Mouse (Mus musculus) kidney, postnatal 0 days (tissue): ENCODE results near the gene Gprc5c. TPM values are rescaled to one million over a fixed set of nuclear protein-coding genes. Genes with fewer than 3 reads are reported as not detected.
"Not testable (repeated sequence)": the region's sequence is repeated elsewhere in the genome, so short reads cannot be mapped to it uniquely, and the experiment has no call there.

Source experiments
- ATAC-seq: fragments of 200-750 bp; cut with Nextera tagmentation; replicated peaks from 2 replicates; pipeline ENCODE4 v1.8.0; 2017; ENCODE audit warnings: low read depth, moderate number of reproducible peaks, moderate TSS enrichment, moderate library complexity; ENCODE audit not compliant: low FRiP score
- DNase-seq: peaks from one replicate; pipeline ENCODE4 v3.0.0-alpha.2; 2016; ENCODE audit warnings: low spot score
- H3K27ac ChIP-seq: fragments of 300-500 bp; sonication (generic); 2 replicates; pipeline ENCODE4 v1.5.1; 2014; ENCODE audit warnings: mild to moderate bottlenecking
- H3K27me3 ChIP-seq: fragments of 300-500 bp; sonication (generic); 2 replicates; pipeline ENCODE4 v1.6.1; 2014; ENCODE audit warnings: low read length, mixed read lengths; ENCODE audit not compliant: insufficient read depth
- H3K36me3 ChIP-seq: fragments of 300-500 bp; sonication (generic); 2 replicates; pipeline ENCODE4 v1.6.1; 2014; ENCODE audit warnings: low read length, mixed read lengths; ENCODE audit not compliant: insufficient read depth
- H3K4me1 ChIP-seq: fragments of 300-500 bp; sonication (generic); replicated peaks from 2 replicates; pipeline ENCODE4 v1.6.1; 2014; ENCODE audit warnings: antibody characterized with exemption, low read length, mixed read lengths; ENCODE audit not compliant: insufficient read depth
- H3K4me2 ChIP-seq: fragments of 300-500 bp; sonication (generic); 2 replicates; pipeline ENCODE4 v1.6.1; 2014; ENCODE audit warnings: mild to moderate bottlenecking, low read length, moderate library complexity, mixed read lengths
- H3K4me3 ChIP-seq: fragments of 300-500 bp; sonication (generic); replicated peaks from 2 replicates; pipeline ENCODE4 v1.5.1; 2014; ENCODE audit warnings: low read depth, low read length
- H3K9ac ChIP-seq: fragments of 300-500 bp; sonication (generic); 2 replicates; pipeline ENCODE4 v1.6.1; 2014; ENCODE audit warnings: low read depth, low read length
- H3K9me3 ChIP-seq: fragments of 300-500 bp; sonication (generic); replicated peaks from 2 replicates; pipeline ENCODE4 v1.6.1; 2016; ENCODE audit warnings: low read length, inconsistent platforms, mixed read lengths
- CTCF ChIP-seq: IDR thresholded peaks from 2 replicates; pipeline ENCODE4 v1.5.1; 2016; ENCODE audit warnings: antibody characterized with exemption, low read depth, mild to moderate bottlenecking, moderate library complexity
- WGBS: fragments of 180-500 bp; shearing (Covaris S2); extraction: QIAGEN DNeasy Blood & Tissue Kit; methylation state at CpG from one replicate; pipeline ENCODE4 v1.1.7; 2014; 5-methylcytosine and 5-hydroxymethylcytosine counted together
- polyA plus RNA-seq: library from polyadenylated mRNA; unstranded; fragments of >200 nt; fragmentation: Nextera tagmentation; extraction: Ambion mirVana; gene quantifications from 2 replicates; pipeline ENCODE4 v1.2.1, GENCODE M21; 2015

Gprc5c gene
- polyA plus RNA-seq, 1 experiment from 2014 or later, result 118 TPM

GRCm38 (mm10) chr11:114908086-114908485 is 57.1 kb downstream of the Gprc5c start:
- no peak for ATAC-seq
- Histone ChIP-seq H3K27me3 (no peaks in the 10 kb centered on the region), H3K4me2 (no peak overlapping the region), H3K9ac (no peak overlapping the region), H3K36me3 (no peaks in the 10 kb centered on the region), H3K4me1 (no peaks in the 10 kb centered on the region), H3K27ac (no peak overlapping the region), H3K9me3 (no peaks in the 10 kb centered on the region), H3K4me3 (no peak overlapping the region)
- TF ChIP-seq CTCF, result no peak
- no peak for DNase-seq
- WGBS, result 45% methylated on average over 4 of the region's 4 CpGs

- H3K9ac ChIP-seq, result not testable (repeated sequence)
Measured at GRCm38 (mm10) chr11:114909538-114909937, 58.6 kb downstream of the Gprc5c start.

GRCm38 (mm10) chr11:114912847-114913246 is 61.9 kb downstream of the Gprc5c start:
- ATAC-seq, result peak; percentile 68
- H3K4me2 ChIP-seq, result no peak overlapping the region
- H3K27ac ChIP-seq, result no peak overlapping the region
- DNase-seq, result peak; percentile 90
- TF ChIP-seq CTCF, result peak; percentile 91
- H3K4me1 ChIP-seq, result no peaks in the 10 kb centered on the region
- WGBS, result 18% methylated on average over 9 of the region's 9 CpGs
- H3K9ac ChIP-seq, result no peak overlapping the region
- no peak overlapping the region for H3K4me3 ChIP-seq
- no peaks in the 10 kb centered on the region for H3K9me3 ChIP-seq
- no peaks in the 10 kb centered on the region for H3K36me3 ChIP-seq
- no peaks in the 10 kb centered on the region for H3K27me3 ChIP-seq

More at GRCm38 (mm10) chr11:114909538-114909937, 58.6 kb downstream of the Gprc5c start:
- TF ChIP-seq CTCF, result peak; percentile 42; the same call in 1 of the 2 replicates
- WGBS, result 41% methylated on average over 3 of the region's 3 CpGs
- H3K9me3 ChIP-seq, H3K36me3 ChIP-seq, H3K27me3 ChIP-seq, H3K4me3 ChIP-seq, H3K4me2 ChIP-seq, H3K4me1 ChIP-seq, H3K27ac ChIP-seq, ATAC-seq, DNase-seq: not testable (repeated sequence)

- no peak overlapping the region for H3K4me2 ChIP-seq
- H3K27ac ChIP-seq, result no peak overlapping the region
- H3K9ac ChIP-seq, result no peak overlapping the region
- no peak overlapping the region for H3K4me3 ChIP-seq
- H3K9me3 ChIP-seq, result no peaks in the 10 kb centered on the region
- no peaks in the 10 kb centered on the region for H3K27me3 ChIP-seq
- 39% methylated on average over 7 of the region's 7 CpGs for WGBS
- no peaks in the 10 kb centered on the region for H3K4me1 ChIP-seq
- DNase-seq (no peak), ATAC-seq (no peak)
- no peak for TF ChIP-seq CTCF
- H3K36me3 ChIP-seq, result no peaks in the 10 kb centered on the region
Measured at GRCm38 (mm10) chr11:114914978-114915377, 64.0 kb downstream of the Gprc5c start.

- DNase-seq (no peak), ATAC-seq (no peak)
- no peak overlapping the region for H3K4me2 ChIP-seq
- no peaks in the 10 kb centered on the region for H3K4me1 ChIP-seq
- TF ChIP-seq CTCF, result no peak
- H3K9ac ChIP-seq, result no peak overlapping the region
- no peak overlapping the region for H3K27ac ChIP-seq
- 75% methylated on average over 6 of the region's 6 CpGs for WGBS
- H3K27me3 ChIP-seq, result no peaks in the 10 kb centered on the region
- H3K9me3 ChIP-seq, result no peaks in the 10 kb centered on the region
- no peaks in the 10 kb centered on the region for H3K36me3 ChIP-seq
- H3K4me3 ChIP-seq, result no peak overlapping the region
Measured at GRCm38 (mm10) chr11:114917120-114917519, 66.2 kb downstream of the Gprc5c start.

Other genes starting within 250 kb of the Gprc5c start
- 1,186 and 1,429 TPM in 2 replicates for gene Rpl38, start 182.6 kb upstream of the Gprc5c start, polyA plus RNA-seq
- 22.6 and 25.3 TPM in 2 replicates for gene Ttyh2, start 175.7 kb upstream of the Gprc5c start, polyA plus RNA-seq
- 0.32 and 0.43 TPM in 2 replicates for gene Dnaic2, start 123.7 kb upstream of the Gprc5c start, polyA plus RNA-seq
- 0.06 and 0.11 TPM in 2 replicates for gene Kif19a, start 85.8 kb upstream of the Gprc5c start, polyA plus RNA-seq
- 0.78 and 0.96 TPM in 2 replicates for gene Btbd17, start 55.2 kb upstream of the Gprc5c start, polyA plus RNA-seq
- gene Gpr142, start 52.2 kb upstream of the Gprc5c start, polyA plus RNA-seq, result 0.13 TPM in 1 of 2 replicates, not detected in the other
- gene Cd300a, start 38.9 kb downstream of the Gprc5c start, polyA plus RNA-seq, result 1.5 and 1.7 TPM in 2 replicates
- gene Cd300lb, start 83.2 kb downstream of the Gprc5c start, polyA plus RNA-seq, result 0.36 and 0.43 TPM in 2 replicates
- gene Cd300c, start 118.0 kb downstream of the Gprc5c start, polyA plus RNA-seq, result not detected in 2 replicates
- gene Cd300ld, start 138.8 kb downstream of the Gprc5c start, polyA plus RNA-seq, result 0.22 and 0.23 TPM in 2 replicates
- gene Cd300c2, start 150.7 kb downstream of the Gprc5c start, polyA plus RNA-seq, result 3.6 and 3.7 TPM in 2 replicates
- gene Cd300ld2, start 165.0 kb downstream of the Gprc5c start, polyA plus RNA-seq, result 0.52 TPM in 1 of 2 replicates, not detected in the other
- not detected in 2 replicates for gene Cd300ld4, start 175.9 kb downstream of the Gprc5c start, polyA plus RNA-seq
- not detected in 2 replicates for gene Cd300ld5, start 186.6 kb downstream of the Gprc5c start, polyA plus RNA-seq
- gene Cd300ld3, start 197.3 kb downstream of the Gprc5c start, polyA plus RNA-seq, result not detected in 2 replicates
- not detected in 2 replicates for gene Cd300e, start 211.0 kb downstream of the Gprc5c start, polyA plus RNA-seq
- 1.8 and 2.2 TPM in 2 replicates for gene Rab37, start 240.3 kb downstream of the Gprc5c start, polyA plus RNA-seq